Mouse (Mus musculus): ENCODE data around the gene Ppp1r3g. TPM values are rescaled to one million over a fixed set of nuclear protein-coding genes. Genes with fewer than 3 reads are reported as not detected.

Ppp1r3g gene
- total RNA-seq (2021), result 10 to 100 TPM; 17.0 to 19.0 TPM
- long read RNA-seq, experiment 1, transcript Ppp1r3g-201 (2 exons, 2,361 nt), result major isoform, 20 of 34 reads
- long read RNA-seq, experiment 1, transcript Ppp1r3g-202 (1 exons, 571 nt), result minor isoform, 11 of 34 reads
- long read RNA-seq, experiment 1, partial matches to known transcripts, result 0 of 34 reads
- long read RNA-seq, experiment 1, other reads (novel, unspliced or antisense), result 3 of 34 reads
- long read RNA-seq, experiment 2, transcript Ppp1r3g-202 (1 exons, 571 nt), result major isoform, 34 of 71 reads
- long read RNA-seq, experiment 2, transcript Ppp1r3g-201 (2 exons, 2,361 nt), result minor isoform, 33 of 71 reads
- long read RNA-seq, experiment 2, partial matches to known transcripts, result 0 of 71 reads
- long read RNA-seq, experiment 2, other reads (novel, unspliced or antisense), result 4 of 71 reads

DNA sequence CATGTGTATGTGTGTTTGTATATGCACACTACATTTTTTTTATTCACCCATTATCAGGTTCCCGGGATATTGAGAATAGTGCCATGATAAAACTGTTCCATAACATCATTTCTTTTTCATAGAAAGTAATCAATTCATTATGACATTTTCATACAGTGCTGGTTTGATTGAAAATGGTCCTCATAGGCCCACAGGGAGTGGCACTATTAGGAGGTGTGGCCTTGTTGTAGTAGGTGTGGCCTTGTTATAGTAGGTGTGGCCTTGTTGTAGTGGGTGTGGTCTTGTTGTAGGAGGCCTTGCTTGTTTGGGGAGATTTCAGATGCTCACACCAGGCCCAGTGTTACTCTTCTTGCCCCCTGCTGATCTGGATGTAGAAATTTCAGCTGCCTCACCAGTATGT lies at the start of gene Ppp1r3g:
Ppp1r3g (plus strand) TSS at position 301 of the 400 bp plus-strand sequence.
- intact Hi-C loops (cut with DNase I), result loop anchor here (10.0 kb wide), 1 partner anchor 834 kb away; no protein-coding TSS in a partner anchor

GRCm38 (mm10) chr13:35911476-35911875 lies 47.2 kb upstream of the Ppp1r3g start:
- no peak for DNase-seq (ENCODE audit: extremely low spot score in 1 of 2, low spot score in 2 of 2)
- TF ChIP-seq CTCF (IDR thresholded peaks at IDR 0.05), result no peak
- Histone ChIP-seq H3K4me3 (no peak overlapping the region), H3K27ac (no peak overlapping the region)
- intact Hi-C loops (cut with DNase I), result no loop called here

More for the DNA sequence above, at the start of gene Ppp1r3g:
- H3K27ac ChIP-seq, result no peak within 1 kb of the TSS
- H3K4me3 ChIP-seq, result no peak within 1 kb of the TSS
- TF ChIP-seq CTCF (IDR thresholded peaks at IDR 0.05), result no peak
- DNase-seq (ENCODE audit: extremely low spot score in 1 of 2, low spot score in 2 of 2), result no peak

DNA sequence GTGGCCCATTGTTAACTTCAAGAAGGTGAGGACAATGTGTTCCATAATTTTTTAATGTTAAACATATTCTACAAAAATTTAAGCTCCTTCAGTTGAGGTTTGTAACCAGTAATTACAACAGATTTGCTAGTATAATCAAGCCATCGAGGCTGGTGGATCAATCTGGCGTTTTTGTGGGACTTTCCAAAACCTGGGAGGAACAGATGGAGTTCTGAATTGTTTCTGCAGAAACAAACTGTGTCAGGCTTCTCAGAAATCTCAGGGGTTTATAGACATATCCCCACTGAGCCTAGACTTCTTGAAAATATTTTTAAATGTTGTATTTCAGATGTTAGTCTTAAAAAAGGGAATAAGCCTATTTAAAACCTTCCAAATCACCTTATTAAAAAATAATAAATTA lies 20.6 kb upstream of the Ppp1r3g start:
- DNase-seq (ENCODE audit: extremely low spot score in 1 of 2, low spot score in 2 of 2), result no peak
- intact Hi-C loops (cut with DNase I), result no loop called here
- no peak for TF ChIP-seq CTCF (IDR thresholded peaks at IDR 0.05)
- H3K27ac ChIP-seq, result no peak overlapping the region
- H3K4me3 ChIP-seq, result no peak overlapping the region

GRCm38 (mm10) chr13:35939871-35940665 lies 18.6 kb upstream of the Ppp1r3g start:
- intact Hi-C loops (cut with DNase I), result loop anchor here (10.0 kb wide), 1 partner anchor 1025 kb away; no protein-coding TSS in a partner anchor
- DNase-seq (ENCODE audit: extremely low spot score in 1 of 2, low spot score in 2 of 2), result no peak
- TF ChIP-seq CTCF (IDR thresholded peaks at IDR 0.05), result no peak
- H3K4me3 ChIP-seq, result no peak overlapping the region
- H3K27ac ChIP-seq, result no peak overlapping the region

DNA sequence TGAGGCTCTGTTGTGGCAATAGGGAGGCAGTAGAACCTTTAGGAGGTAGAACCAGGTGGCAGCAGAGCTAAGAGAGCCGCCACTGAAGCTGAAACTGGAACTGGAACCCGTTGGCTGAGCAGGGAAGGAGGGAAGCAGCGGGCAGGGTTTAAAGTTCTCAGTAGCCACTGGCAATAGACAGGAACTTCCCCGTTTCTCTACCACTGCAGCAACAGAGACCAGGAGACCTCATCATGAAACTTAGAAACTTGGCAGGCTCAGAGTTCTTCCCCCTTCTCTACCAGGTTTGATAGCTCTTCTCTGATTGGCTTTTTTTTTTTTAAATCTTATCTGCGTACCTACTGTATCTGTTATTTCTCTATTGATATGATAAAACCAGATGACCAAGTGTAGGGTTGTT lies 17.7 kb upstream of the Ppp1r3g start:
- Histone ChIP-seq H3K27ac (no peak overlapping the region), H3K4me3 (no peak overlapping the region)
- TF ChIP-seq CTCF (IDR thresholded peaks at IDR 0.05), result no peak
- intact Hi-C loops (cut with DNase I), result loop anchor here (10.0 kb wide), 1 partner anchor 1026 kb away; no protein-coding TSS in a partner anchor
- DNase-seq (ENCODE audit: extremely low spot score in 1 of 2, low spot score in 2 of 2), result no peak

GRCm38 (mm10) chr13:35946659-35947353 lies 11.8 kb upstream of the Ppp1r3g start:
- intact Hi-C loops (cut with DNase I), result loop anchor here (1.0 to 10.0 kb wide), 5 partner anchors 61 to 1032 kb away; no protein-coding TSS in a partner anchor
- no peak overlapping the region for H3K27ac ChIP-seq
- no peak for DNase-seq (ENCODE audit: extremely low spot score in 1 of 2, low spot score in 2 of 2)
- no peak overlapping the region for H3K4me3 ChIP-seq
- TF ChIP-seq CTCF (IDR thresholded peaks at IDR 0.05), result no peak

DNA sequence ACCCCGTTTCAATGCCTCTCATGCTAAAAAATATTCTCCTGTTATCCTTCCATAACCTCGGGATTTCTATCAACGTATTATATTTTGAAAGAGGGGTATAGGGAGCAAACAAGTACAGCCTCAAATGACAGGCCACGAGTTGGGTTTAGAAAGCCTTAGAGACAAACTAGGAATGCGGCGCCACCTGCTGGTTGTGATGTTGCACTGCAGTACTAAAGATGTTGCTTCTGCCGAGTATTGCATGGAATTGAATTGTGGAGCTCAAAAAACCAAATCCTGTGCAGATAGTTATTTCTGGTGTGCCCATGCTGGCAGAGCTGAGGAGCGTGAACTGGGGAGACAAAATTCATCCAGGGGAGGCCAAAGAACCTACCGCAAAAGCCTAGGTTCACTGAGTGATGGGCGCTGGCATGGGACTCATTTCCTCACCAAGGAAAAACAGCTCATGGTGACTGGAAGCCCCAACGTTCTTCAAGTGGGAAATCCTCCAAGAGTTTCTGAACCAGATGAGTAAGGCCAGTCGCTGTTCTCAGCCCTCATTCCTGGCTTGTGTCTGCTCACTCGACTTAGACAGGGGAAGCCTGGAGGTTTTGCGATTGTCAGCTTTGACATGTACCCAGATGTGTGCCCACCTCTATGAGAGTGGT lies 11.2 kb upstream of the Ppp1r3g start:
- peak; percentile 71 to 78 for DNase-seq (ENCODE audit: extremely low spot score in 1 of 2, low spot score in 2 of 2)
- H3K27ac ChIP-seq, result no peak overlapping the region
- H3K4me3 ChIP-seq, result no peak overlapping the region
- intact Hi-C loops (cut with DNase I), result loop anchor here (1.0 to 10.0 kb wide), 4 partner anchors 160 to 1033 kb away; no protein-coding TSS in a partner anchor
- TF ChIP-seq CTCF (IDR thresholded peaks at IDR 0.05), result peak; percentile 97

DNA sequence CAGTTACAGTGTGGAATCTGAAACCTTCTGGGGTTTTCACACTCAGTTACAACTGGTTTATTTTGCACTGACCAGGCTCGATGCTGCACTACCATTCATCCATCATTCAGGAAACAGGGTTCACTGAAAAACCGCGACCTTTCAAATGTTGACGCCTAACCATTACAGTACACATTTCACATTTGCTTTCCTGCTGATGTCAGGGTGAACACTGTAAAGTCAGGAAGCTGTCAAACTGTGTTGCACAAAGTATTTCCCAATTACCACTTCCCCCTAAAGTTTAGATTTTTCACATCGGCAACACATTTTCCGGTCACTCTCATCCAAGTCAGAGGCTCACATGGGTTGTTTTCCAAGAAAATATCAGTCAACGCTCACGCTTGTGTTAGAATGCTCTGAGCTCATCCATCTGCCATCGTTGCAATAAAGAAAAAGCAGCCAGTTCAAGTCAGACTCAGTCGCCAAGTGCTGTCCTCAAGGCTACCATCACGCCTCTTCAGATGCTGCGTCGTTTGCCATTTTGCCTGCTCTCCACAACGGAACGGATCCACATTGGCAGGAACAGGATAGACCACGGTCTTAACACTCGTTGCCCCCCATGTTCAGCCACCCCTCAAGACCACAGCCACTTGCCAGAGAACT lies 8.7 kb upstream of the Ppp1r3g start:
- TF ChIP-seq CTCF (IDR thresholded peaks at IDR 0.05), result no peak
- no peak for DNase-seq (ENCODE audit: extremely low spot score in 1 of 2, low spot score in 2 of 2)
- intact Hi-C loops (cut with DNase I), result loop anchor here (5.0 to 10.0 kb wide), 4 partner anchors 163 to 1035 kb away; no protein-coding TSS in a partner anchor
- Histone ChIP-seq H3K27ac (no peak overlapping the region), H3K4me3 (no peak overlapping the region)

GRCm38 (mm10) chr13:35959391-35960067 lies 890 bp downstream of the Ppp1r3g start:
- Histone ChIP-seq H3K4me3 (no peak overlapping the region), H3K27ac (no peak overlapping the region)
- no peak for DNase-seq (ENCODE audit: extremely low spot score in 1 of 2, low spot score in 2 of 2)
- no peak for TF ChIP-seq CTCF (IDR thresholded peaks at IDR 0.05)
- intact Hi-C loops (cut with DNase I), result loop anchor here (10.0 kb wide), 1 partner anchor 835 kb away; no protein-coding TSS in a partner anchor

- no peak overlapping the region for H3K4me3 ChIP-seq
- intact Hi-C loops (cut with DNase I), result no loop called here
- no peak for TF ChIP-seq CTCF (IDR thresholded peaks at IDR 0.05)
- H3K27ac ChIP-seq, result no peak overlapping the region
- no peak for DNase-seq (ENCODE audit: extremely low spot score in 1 of 2, low spot score in 2 of 2)
Measured at GRCm38 (mm10) chr13:35963583-35963982, 4.9 kb downstream of the Ppp1r3g start.
